Mouse (Mus musculus) liver, embryonic 11.5 days (tissue): ENCODE results near the gene Paqr8. TPM values are rescaled to one million over a fixed set of nuclear protein-coding genes. Genes with fewer than 3 reads are reported as not detected.

Experiments used
- ATAC-seq: fragments of 200-750 bp; cut with Nextera tagmentation; replicated peaks from 2 replicates; pipeline ENCODE4 v1.8.0; 2017; ENCODE audit warnings: moderate number of reproducible peaks, mild to moderate bottlenecking, moderate TSS enrichment, moderate library complexity; ENCODE audit not compliant: low FRiP score
- DNase-seq: peaks from one replicate; pipeline ENCODE4 v3.0.0-alpha.2; 2017; ENCODE audit warnings: low spot score
- H3K27ac ChIP-seq: fragments of 300-500 bp; sonication (generic); 2 replicates; pipeline ENCODE4 v1.5.1; 2014; ENCODE audit warnings: mild to moderate bottlenecking, low read depth, low read length, control low read depth
- H3K27me3 ChIP-seq: fragments of 300-500 bp; sonication (generic); replicated peaks from 2 replicates; pipeline ENCODE4 v1.6.1; 2014; ENCODE audit warnings: low read length, mixed read lengths; ENCODE audit not compliant: control insufficient read depth, insufficient read depth
- H3K36me3 ChIP-seq: fragments of 300-500 bp; sonication (generic); 2 replicates; pipeline ENCODE4 v1.6.1; 2014; ENCODE audit warnings: mild to moderate bottlenecking, low read length, moderate library complexity, mixed read lengths; ENCODE audit not compliant: control insufficient read depth, insufficient read depth
- H3K4me1 ChIP-seq: fragments of 300-500 bp; sonication (generic); replicated peaks from 2 replicates; pipeline ENCODE4 v1.6.1; 2014; ENCODE audit warnings: low read length, mixed read lengths; ENCODE audit not compliant: control insufficient read depth, insufficient read depth
- H3K4me2 ChIP-seq: fragments of 300-500 bp; sonication (generic); 2 replicates; pipeline ENCODE4 v1.6.1; 2014; ENCODE audit warnings: mild to moderate bottlenecking, control low read depth, moderate library complexity
- H3K4me3 ChIP-seq: fragments of 300-500 bp; sonication (generic); 2 replicates; pipeline ENCODE4 v1.5.1; 2014; ENCODE audit warnings: low read depth, low read length, control low read depth
- H3K9ac ChIP-seq: fragments of 300-500 bp; sonication (generic); 2 replicates; pipeline ENCODE4 v1.6.1; 2014; ENCODE audit warnings: low read depth, low read length, control low read depth
- H3K9me3 ChIP-seq: fragments of 300-500 bp; sonication (generic); 2 replicates; pipeline ENCODE4 v1.6.1; 2016; ENCODE audit warnings: low read length, inconsistent platforms, mixed read lengths; ENCODE audit not compliant: control insufficient read depth
- WGBS: fragments of 180-500 bp; shearing (Covaris S2); extraction: QIAGEN DNeasy Blood & Tissue Kit; methylation state at CpG from one replicate; pipeline ENCODE4 v1.1.7; 2014; 5-methylcytosine and 5-hydroxymethylcytosine counted together
- polyA plus RNA-seq: library from polyadenylated mRNA; unstranded; fragments of >200 nt; fragmentation: Nextera tagmentation; extraction: Ambion mirVana; gene quantifications from 2 replicates; pipeline ENCODE4 v1.2.1, GENCODE M21; 2014

Gene Paqr8
- 1.4 and 1.9 TPM in 2 replicates for polyA plus RNA-seq

GRCm38 (mm10) chr1:20890404-20890921 lies at the start of gene Paqr8:
Gene Paqr8 (plus strand): TSS chr1:20890606.
- ATAC-seq: peak; percentile 97
- peak; percentile 82 for DNase-seq
- Histone ChIP-seq H3K9ac (peak within 1 kb of the TSS; percentile 57), H3K4me3 (peak within 1 kb of the TSS; percentile 64), H3K27me3 (peaks cover 6% of the 10 kb centered on the region), H3K27ac (no peak within 1 kb of the TSS), H3K4me2 (peak within 1 kb of the TSS; percentile 94), H3K9me3 (no peaks in the 10 kb centered on the region), H3K36me3 (no peaks in the 10 kb centered on the region), H3K4me1 (0 out of 2 replicates have a peak, but pooled peaks cover 5% of the 10 kb centered on the region)
- WGBS: under 1% methylated on average over 36 of the region's 37 CpGs

DNA sequence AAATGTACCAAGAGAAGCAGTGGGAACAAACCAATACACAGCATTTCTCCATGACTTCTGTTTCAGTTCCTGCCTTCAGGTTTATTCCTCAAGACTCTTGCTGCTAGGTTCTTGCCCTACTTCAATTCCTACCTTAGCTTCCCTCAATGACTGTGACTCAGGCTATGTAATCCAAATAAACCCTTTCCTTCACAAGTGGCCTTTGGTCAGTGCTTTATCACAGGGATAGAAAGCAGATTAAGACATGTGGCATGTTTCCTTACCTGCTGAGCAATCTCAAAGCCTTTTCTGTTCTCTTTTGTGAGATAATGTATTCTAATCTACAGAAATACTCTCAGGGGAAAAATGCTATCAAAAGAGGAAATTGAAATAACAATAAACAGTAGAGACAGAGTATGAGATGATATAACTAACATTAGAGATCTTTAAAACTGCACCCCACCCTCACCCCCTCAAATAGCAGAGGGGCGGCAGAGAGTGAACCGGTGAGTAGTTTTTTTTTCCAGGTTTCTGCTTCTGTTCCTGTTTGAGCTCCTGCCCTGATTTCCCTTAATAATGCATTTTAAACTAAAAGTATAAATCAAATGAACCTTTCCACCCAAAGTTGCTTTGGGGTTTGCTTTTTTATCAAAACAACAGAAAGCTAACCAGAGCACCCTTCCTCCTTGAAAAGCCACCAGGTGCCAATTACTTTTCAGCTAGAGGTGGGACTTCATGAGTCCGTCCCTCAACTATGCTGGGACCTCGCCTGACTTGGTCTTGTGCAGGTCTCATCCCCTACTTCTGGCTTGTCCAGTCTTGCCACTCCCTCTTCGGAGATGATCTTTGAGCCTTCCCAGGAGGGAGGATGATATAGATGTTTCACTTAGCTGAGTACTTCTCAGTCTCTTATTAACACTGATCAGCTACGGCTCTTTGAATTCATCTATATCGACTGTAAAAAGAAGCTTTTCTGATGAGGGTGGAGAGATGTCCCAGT lies 33.2 kb upstream of the Paqr8 start:
- Histone ChIP-seq H3K4me1 (no peaks in the 10 kb centered on the region), H3K9me3 (peaks cover 3% of the 10 kb centered on the region; the same call in 1 of the 2 replicates), H3K4me3 (no peak overlapping the region), H3K9ac (no peak overlapping the region), H3K27me3 (no peaks in the 10 kb centered on the region), H3K27ac (no peak overlapping the region), H3K4me2 (no peak overlapping the region), H3K36me3 (no peaks in the 10 kb centered on the region)
- DNase-seq: no peak
- 79% methylated on average over 7 of the region's 7 CpGs for WGBS
- ATAC-seq: no peak

- H3K4me3 ChIP-seq: no peak overlapping the region
- no peaks in the 10 kb centered on the region for H3K27me3 ChIP-seq
- no peak overlapping the region for H3K4me2 ChIP-seq
- no peak overlapping the region for H3K27ac ChIP-seq
- ATAC-seq (no peak), DNase-seq (no peak)
- no peak overlapping the region for H3K9ac ChIP-seq
- no peaks in the 10 kb centered on the region for H3K4me1 ChIP-seq
- no peaks in the 10 kb centered on the region for H3K36me3 ChIP-seq
- H3K9me3 ChIP-seq: no peaks in the 10 kb centered on the region
- 70% methylated on average over 3 of the region's 3 CpGs for WGBS
Measured at GRCm38 (mm10) chr1:20860775-20861174, 29.6 kb upstream of the Paqr8 start.

- WGBS: 86% methylated on average over 3 of the region's 3 CpGs
- H3K9me3 ChIP-seq: no peaks in the 10 kb centered on the region
- no peak overlapping the region for H3K4me2 ChIP-seq
- no peaks in the 10 kb centered on the region for H3K4me1 ChIP-seq
- no peak overlapping the region for H3K27ac ChIP-seq
- DNase-seq (no peak), ATAC-seq (no peak)
- H3K9ac ChIP-seq: no peak overlapping the region
- H3K36me3 ChIP-seq: no peaks in the 10 kb centered on the region
- H3K4me3 ChIP-seq: no peak overlapping the region
- no peaks in the 10 kb centered on the region for H3K27me3 ChIP-seq
Measured at GRCm38 (mm10) chr1:20861865-20862264, 28.5 kb upstream of the Paqr8 start.

GRCm38 (mm10) chr1:20863452-20864172 lies 26.8 kb upstream of the Paqr8 start:
- Histone ChIP-seq H3K9ac (no peak overlapping the region), H3K4me2 (no peak overlapping the region), H3K4me3 (no peak overlapping the region), H3K27ac (no peak overlapping the region), H3K27me3 (no peaks in the 10 kb centered on the region), H3K36me3 (no peaks in the 10 kb centered on the region), H3K4me1 (no peaks in the 10 kb centered on the region), H3K9me3 (no peaks in the 10 kb centered on the region)
- DNase-seq: no peak
- no peak for ATAC-seq
- WGBS: 35% methylated on average over 5 of the region's 5 CpGs

DNA sequence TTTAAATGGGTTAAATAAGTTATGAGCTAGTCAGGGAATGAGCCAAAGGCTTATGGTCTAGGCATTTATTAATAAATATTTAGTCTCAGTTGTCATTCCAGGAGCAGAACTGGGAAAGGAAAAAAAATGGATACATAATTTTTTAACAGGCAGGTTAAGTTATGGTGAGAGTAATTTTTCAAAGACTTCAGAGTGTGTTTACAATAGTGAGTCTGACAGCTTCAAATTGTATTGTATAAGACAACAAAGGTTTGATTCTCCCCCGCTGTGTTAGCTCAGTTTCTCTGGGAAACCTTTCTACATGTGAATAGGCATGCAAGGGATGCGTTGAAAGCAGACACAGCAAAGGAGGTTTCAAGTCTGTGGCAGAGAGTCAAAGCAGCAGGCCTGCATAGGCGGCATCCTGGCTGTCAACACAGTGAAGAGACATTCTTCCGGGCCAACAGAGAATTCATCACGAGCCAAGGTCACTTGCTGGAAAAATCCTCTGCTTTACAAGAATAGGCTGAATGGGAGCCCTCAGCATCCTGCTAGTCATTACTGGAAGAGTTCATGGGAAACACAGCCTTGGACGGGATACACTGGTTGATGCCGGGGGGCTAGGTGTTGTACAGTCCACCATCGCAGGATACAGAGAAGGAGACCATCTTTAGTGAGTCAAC lies 23.0 kb upstream of the Paqr8 start:
- H3K27me3 ChIP-seq: no peaks in the 10 kb centered on the region
- H3K4me1 ChIP-seq: no peaks in the 10 kb centered on the region
- no peaks in the 10 kb centered on the region for H3K36me3 ChIP-seq
- WGBS: 71% methylated on average over 8 of the region's 8 CpGs
- DNase-seq: no peak
- ATAC-seq: no peak
- no peak overlapping the region for H3K4me2 ChIP-seq
- no peaks in the 10 kb centered on the region for H3K9me3 ChIP-seq
- H3K4me3 ChIP-seq: no peak overlapping the region
- H3K9ac ChIP-seq: no peak overlapping the region
- no peak overlapping the region for H3K27ac ChIP-seq

- Histone ChIP-seq H3K9me3 (no peaks in the 10 kb centered on the region), H3K4me2 (no peak overlapping the region), H3K4me3 (no peak overlapping the region), H3K36me3 (no peaks in the 10 kb centered on the region), H3K27me3 (no peaks in the 10 kb centered on the region), H3K4me1 (no peaks in the 10 kb centered on the region), H3K9ac (no peak overlapping the region), H3K27ac (no peak overlapping the region)
- no peak for ATAC-seq
- no peak for DNase-seq
- 67% methylated on average over 9 of the region's 9 CpGs for WGBS
Measured at GRCm38 (mm10) chr1:20868036-20868435, 22.4 kb upstream of the Paqr8 start.

- Histone ChIP-seq H3K9me3 (no peaks in the 10 kb centered on the region), H3K4me2 (no peak overlapping the region), H3K4me3 (no peak overlapping the region), H3K36me3 (no peaks in the 10 kb centered on the region), H3K4me1 (no peaks in the 10 kb centered on the region), H3K27ac (no peak overlapping the region), H3K27me3 (no peaks in the 10 kb centered on the region), H3K9ac (no peak overlapping the region)
- ATAC-seq (no peak), DNase-seq (no peak)
- 74% methylated on average over 2 of the region's 2 CpGs for WGBS
Measured at GRCm38 (mm10) chr1:20870887-20871286, 19.5 kb upstream of the Paqr8 start.
